Mouse (Mus musculus): ENCODE data around the gene Lrmda. TPM values are rescaled to one million over a fixed set of nuclear protein-coding genes. Genes with fewer than 3 reads are reported as not detected.

Gene Lrmda
- polyA plus RNA-seq, 1 experiment from 2014 or later: 0.66 TPM

DNA sequence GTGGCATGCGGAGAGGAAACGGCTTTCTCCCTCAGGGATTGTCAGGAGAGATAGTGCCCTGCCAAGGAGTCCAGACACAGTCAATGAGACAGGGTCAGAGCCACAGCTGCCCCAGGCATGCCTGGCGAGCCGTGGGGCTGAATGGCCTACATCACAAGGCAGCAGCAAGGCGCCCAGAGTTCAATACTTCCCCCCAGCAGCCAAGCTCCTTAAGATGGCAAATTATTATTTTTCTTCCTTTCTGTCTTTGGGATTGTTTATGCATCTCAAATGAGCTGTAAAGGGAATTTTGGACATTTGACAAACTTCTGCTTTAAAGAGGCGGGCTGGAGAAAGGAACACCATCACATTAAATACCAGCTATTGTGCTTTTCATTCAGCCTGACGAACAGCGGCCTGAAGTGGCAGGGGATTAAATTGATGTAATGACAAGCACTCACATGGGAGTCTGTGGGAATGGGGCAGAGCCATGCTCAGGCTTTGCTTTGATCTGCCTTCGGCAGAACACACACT, 338.5 kb downstream of the Lrmda start:
- no peak overlapping the region for H3K4me2 ChIP-seq (ENCODE audit: low read depth)
- WGBS: 21% methylated on average over 9 of the region's 9 CpGs
- H3K36me3 ChIP-seq (ENCODE audit: control insufficient read depth, insufficient read depth, low read length): no peaks in the 10 kb centered on the region
- no peaks in the 10 kb centered on the region for H3K27me3 ChIP-seq (ENCODE audit: control insufficient read depth, insufficient read depth, low read length)
- no peak overlapping the region for H3K4me3 ChIP-seq (ENCODE audit: low read depth, low read length)
- ATAC-seq (ENCODE audit: insufficient read depth, low FRiP score, low TSS enrichment) (no peak), DNase-seq (ENCODE audit: low spot score) (peak; percentile 48)
- H3K27ac ChIP-seq (ENCODE audit: low read depth, low read length): no peak overlapping the region
- peaks cover 9% of the 10 kb centered on the region for H3K4me1 ChIP-seq (ENCODE audit: control insufficient read depth, insufficient read depth, low read length)
- no peak overlapping the region for H3K9ac ChIP-seq (ENCODE audit: low read length)
- no peaks in the 10 kb centered on the region for H3K9me3 ChIP-seq (ENCODE audit: control insufficient read depth, low read length)

DNA sequence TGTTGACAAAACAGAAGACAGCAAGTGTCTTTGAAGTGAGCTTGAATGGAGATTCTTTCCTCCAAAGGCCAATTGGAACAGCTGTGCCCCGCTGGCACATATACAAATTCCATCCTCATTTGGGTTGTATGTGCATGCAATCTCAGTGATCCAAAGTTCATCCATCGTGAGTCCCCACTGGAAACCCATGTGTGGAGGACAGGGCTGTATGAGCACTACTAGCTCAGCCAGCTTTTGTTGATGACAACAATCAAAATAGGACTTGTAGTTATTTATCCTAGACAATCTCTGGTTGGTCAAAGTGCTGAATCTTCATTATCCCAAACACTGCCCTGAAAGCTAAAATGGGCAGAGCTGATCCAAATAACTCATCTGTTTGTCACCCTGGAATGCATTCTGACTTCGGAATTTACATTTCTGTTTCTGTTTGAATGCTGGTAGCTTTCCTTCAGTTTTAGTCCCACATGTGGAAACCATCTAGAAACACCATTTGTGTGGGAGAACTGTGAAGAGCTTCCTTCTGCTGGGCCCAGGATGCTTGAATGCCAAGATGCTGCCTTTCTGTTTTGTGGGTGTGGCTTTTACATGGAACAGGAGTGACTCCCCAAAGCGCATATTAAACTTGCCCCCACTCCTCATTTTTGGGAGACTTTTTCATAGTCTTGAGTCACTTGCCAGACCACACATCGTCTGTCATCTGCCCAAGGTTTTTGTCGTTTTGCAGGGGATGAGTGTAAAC, 344.7 kb downstream of the Lrmda start:
- H3K4me3 ChIP-seq (ENCODE audit: low read depth, low read length): no peak overlapping the region
- H3K36me3 ChIP-seq (ENCODE audit: control insufficient read depth, insufficient read depth, low read length): no peaks in the 10 kb centered on the region
- 75% methylated on average over 6 of the region's 6 CpGs for WGBS
- H3K27me3 ChIP-seq (ENCODE audit: control insufficient read depth, insufficient read depth, low read length): no peaks in the 10 kb centered on the region
- no peaks in the 10 kb centered on the region for H3K9me3 ChIP-seq (ENCODE audit: control insufficient read depth, low read length)
- DNase-seq (ENCODE audit: low spot score) (no peak), ATAC-seq (ENCODE audit: insufficient read depth, low FRiP score, low TSS enrichment) (no peak)
- H3K4me1 ChIP-seq (ENCODE audit: control insufficient read depth, insufficient read depth, low read length): no peaks in the 10 kb centered on the region
- H3K27ac ChIP-seq (ENCODE audit: low read depth, low read length): no peak overlapping the region
- H3K9ac ChIP-seq (ENCODE audit: low read length): no peak overlapping the region
- H3K4me2 ChIP-seq (ENCODE audit: low read depth): no peak overlapping the region

DNA sequence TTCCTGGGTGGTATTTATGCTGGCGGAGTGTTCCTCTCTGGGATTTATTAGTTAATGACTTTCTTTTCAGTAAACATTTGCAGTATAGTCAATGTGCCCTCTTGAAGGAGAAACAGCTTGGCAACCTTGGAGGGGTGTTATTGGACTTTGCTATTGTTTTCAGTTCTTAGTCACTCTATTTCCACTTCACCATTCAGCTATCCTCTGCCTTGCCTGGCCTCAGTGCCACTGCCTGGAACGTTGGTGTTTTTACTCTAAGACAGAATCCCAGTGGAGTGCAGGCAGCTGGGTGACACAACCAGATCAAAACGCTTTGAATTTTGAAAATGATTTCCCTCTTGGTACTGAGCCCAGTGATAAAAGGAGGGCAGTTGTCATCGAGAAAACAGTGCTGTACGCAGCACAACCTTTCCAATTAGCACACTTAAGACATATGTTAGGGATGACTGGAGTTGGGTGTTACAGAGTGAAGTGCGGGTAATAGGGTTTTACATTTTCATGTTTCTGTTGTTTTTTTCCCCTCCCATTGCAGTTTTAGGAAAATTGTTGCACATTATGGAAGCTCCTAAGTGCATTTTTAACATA, 345.4 kb downstream of the Lrmda start:
- Histone ChIP-seq H3K9me3 (ENCODE audit: control insufficient read depth, low read length) (no peaks in the 10 kb centered on the region), H3K27me3 (ENCODE audit: control insufficient read depth, insufficient read depth, low read length) (no peaks in the 10 kb centered on the region), H3K4me3 (ENCODE audit: low read depth, low read length) (no peak overlapping the region), H3K9ac (ENCODE audit: low read length) (no peak overlapping the region), H3K4me1 (ENCODE audit: control insufficient read depth, insufficient read depth, low read length) (no peaks in the 10 kb centered on the region), H3K36me3 (ENCODE audit: control insufficient read depth, insufficient read depth, low read length) (no peaks in the 10 kb centered on the region), H3K4me2 (ENCODE audit: low read depth) (no peak overlapping the region), H3K27ac (ENCODE audit: low read depth, low read length) (no peak overlapping the region)
- no peak for DNase-seq (ENCODE audit: low spot score)
- 74% methylated on average over 6 of the region's 6 CpGs for WGBS
- ATAC-seq (ENCODE audit: insufficient read depth, low FRiP score, low TSS enrichment): no peak

DNA sequence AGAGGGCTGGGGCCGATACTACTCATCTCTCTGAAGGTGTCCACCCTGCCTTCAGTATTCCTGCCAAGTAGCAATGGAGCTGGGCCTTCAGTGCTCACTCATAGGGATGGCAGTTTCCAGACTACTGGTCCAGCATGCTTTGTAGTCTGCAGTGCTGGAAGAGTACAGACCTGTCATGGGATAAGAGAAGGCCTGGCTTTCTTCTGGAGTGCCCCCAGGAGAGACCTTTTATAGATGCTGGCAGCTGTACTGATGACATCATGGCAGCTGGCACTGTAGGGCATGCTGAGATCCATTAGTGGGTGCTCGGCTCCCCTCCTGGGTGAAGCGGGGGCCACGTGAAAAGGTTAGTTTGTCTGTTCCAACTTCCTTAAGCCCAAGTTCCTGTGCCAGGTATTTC, 348.1 kb downstream of the Lrmda start:
- Histone ChIP-seq H3K27ac (ENCODE audit: low read depth, low read length) (no peak overlapping the region), H3K4me2 (ENCODE audit: low read depth) (no peak overlapping the region), H3K9me3 (ENCODE audit: control insufficient read depth, low read length) (no peaks in the 10 kb centered on the region), H3K36me3 (ENCODE audit: control insufficient read depth, insufficient read depth, low read length) (no peaks in the 10 kb centered on the region), H3K27me3 (ENCODE audit: control insufficient read depth, insufficient read depth, low read length) (no peaks in the 10 kb centered on the region), H3K4me3 (ENCODE audit: low read depth, low read length) (no peak overlapping the region), H3K4me1 (ENCODE audit: control insufficient read depth, insufficient read depth, low read length) (no peaks in the 10 kb centered on the region), H3K9ac (ENCODE audit: low read length) (no peak overlapping the region)
- WGBS: 82% methylated on average over 4 of the region's 4 CpGs
- no peak for ATAC-seq (ENCODE audit: insufficient read depth, low FRiP score, low TSS enrichment)
- DNase-seq (ENCODE audit: low spot score): no peak

DNA sequence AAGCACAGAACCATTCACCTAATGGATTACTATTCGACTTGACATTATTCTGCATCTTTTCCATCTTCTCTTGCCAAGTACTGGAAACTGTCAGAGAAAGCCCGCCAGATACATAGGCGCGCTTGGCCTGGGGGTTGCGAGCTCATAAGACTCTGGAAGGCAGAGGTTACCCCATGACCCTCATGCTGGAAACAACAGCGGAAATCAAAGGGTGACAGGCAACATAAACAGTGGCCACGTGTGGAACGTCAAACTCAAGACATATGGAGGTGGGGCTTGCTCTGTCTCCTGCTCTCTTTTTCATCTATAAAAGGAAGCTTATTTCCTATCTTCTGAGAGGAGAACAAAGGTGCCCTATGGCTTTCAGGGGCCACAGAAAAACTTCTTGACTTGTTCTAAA, 351.6 kb downstream of the Lrmda start:
- Histone ChIP-seq H3K9ac (ENCODE audit: low read length) (no peak overlapping the region), H3K4me3 (ENCODE audit: low read depth, low read length) (no peak overlapping the region), H3K27ac (ENCODE audit: low read depth, low read length) (no peak overlapping the region), H3K27me3 (ENCODE audit: control insufficient read depth, insufficient read depth, low read length) (no peaks in the 10 kb centered on the region), H3K4me1 (ENCODE audit: control insufficient read depth, insufficient read depth, low read length) (no peaks in the 10 kb centered on the region), H3K9me3 (ENCODE audit: control insufficient read depth, low read length) (no peaks in the 10 kb centered on the region), H3K4me2 (ENCODE audit: low read depth) (no peak overlapping the region), H3K36me3 (ENCODE audit: control insufficient read depth, insufficient read depth, low read length) (no peaks in the 10 kb centered on the region)
- WGBS: 60% methylated on average over 8 of the region's 8 CpGs
- ATAC-seq (ENCODE audit: insufficient read depth, low FRiP score, low TSS enrichment): no peak
- no peak for DNase-seq (ENCODE audit: low spot score)

DNA sequence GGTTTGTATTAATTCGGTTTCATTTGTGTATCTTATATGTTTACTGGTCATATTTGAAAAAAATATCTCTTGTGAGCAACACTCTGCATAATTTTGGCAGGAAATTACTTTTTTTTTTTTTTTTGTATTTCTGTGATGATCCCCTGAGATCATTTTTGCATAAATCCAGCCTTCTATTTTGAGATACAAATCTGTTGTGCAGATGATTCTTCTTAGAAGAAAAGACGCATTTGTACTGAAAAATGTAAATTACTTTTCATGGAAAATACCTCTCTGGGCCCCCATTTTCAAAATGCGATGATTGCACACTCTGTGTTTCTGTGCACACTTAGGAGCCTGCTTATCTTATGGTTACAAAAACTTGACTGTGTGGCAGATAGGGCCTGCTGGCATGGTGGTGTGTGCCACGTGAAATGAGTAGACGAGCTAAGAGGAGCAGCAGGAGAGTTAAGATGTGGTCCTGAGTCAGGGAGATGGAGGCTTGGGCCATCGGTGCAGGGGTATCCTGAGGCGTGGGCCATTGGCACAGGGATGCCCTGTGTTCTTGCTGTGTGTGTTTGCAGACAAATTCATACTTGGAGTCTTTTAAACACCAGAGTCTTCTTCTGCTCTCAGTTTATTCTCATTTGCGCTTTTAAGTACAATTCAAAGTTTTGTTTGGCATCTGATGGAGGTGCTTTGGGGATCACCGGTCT, 353.3 kb downstream of the Lrmda start:
- Histone ChIP-seq H3K27ac (ENCODE audit: low read depth, low read length) (no peak overlapping the region), H3K9me3 (ENCODE audit: control insufficient read depth, low read length) (no peaks in the 10 kb centered on the region), H3K9ac (ENCODE audit: low read length) (no peak overlapping the region), H3K27me3 (ENCODE audit: control insufficient read depth, insufficient read depth, low read length) (no peaks in the 10 kb centered on the region), H3K4me3 (ENCODE audit: low read depth, low read length) (no peak overlapping the region), H3K4me2 (ENCODE audit: low read depth) (no peak overlapping the region), H3K4me1 (ENCODE audit: control insufficient read depth, insufficient read depth, low read length) (no peaks in the 10 kb centered on the region), H3K36me3 (ENCODE audit: control insufficient read depth, insufficient read depth, low read length) (no peaks in the 10 kb centered on the region)
- WGBS: 92% methylated on average over 9 of the region's 9 CpGs
- ATAC-seq (ENCODE audit: insufficient read depth, low FRiP score, low TSS enrichment) (no peak), DNase-seq (ENCODE audit: low spot score) (no peak)

DNA sequence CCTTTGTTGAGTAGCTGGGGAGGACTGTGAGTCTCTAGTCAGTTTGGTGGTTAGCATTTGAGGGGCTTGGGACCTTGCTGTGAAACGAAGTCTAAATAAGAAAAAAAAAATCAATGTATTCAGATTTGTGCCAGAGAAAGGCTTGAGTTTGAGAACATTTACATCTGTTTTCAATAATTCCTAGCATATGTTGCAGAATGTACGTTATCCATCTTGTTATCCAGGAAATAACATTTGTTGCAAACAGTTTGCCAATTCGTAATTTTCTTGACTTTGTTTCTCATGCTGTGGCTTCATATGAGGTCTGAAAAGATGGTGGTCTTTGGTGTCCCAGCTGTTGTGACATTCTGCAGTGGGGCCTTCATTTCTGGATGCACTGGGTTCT, 353.8 kb downstream of the Lrmda start:
- no peaks in the 10 kb centered on the region for H3K9me3 ChIP-seq (ENCODE audit: control insufficient read depth, low read length)
- no peak for DNase-seq (ENCODE audit: low spot score)
- H3K4me2 ChIP-seq (ENCODE audit: low read depth): no peak overlapping the region
- no peaks in the 10 kb centered on the region for H3K4me1 ChIP-seq (ENCODE audit: control insufficient read depth, insufficient read depth, low read length)
- no peaks in the 10 kb centered on the region for H3K27me3 ChIP-seq (ENCODE audit: control insufficient read depth, insufficient read depth, low read length)
- no peak overlapping the region for H3K27ac ChIP-seq (ENCODE audit: low read depth, low read length)
- no peak for ATAC-seq (ENCODE audit: insufficient read depth, low FRiP score, low TSS enrichment)
- no peak overlapping the region for H3K4me3 ChIP-seq (ENCODE audit: low read depth, low read length)
- H3K36me3 ChIP-seq (ENCODE audit: control insufficient read depth, insufficient read depth, low read length): no peaks in the 10 kb centered on the region
- H3K9ac ChIP-seq (ENCODE audit: low read length): no peak overlapping the region
- 73% methylated on average over 3 of the region's 3 CpGs for WGBS

DNA sequence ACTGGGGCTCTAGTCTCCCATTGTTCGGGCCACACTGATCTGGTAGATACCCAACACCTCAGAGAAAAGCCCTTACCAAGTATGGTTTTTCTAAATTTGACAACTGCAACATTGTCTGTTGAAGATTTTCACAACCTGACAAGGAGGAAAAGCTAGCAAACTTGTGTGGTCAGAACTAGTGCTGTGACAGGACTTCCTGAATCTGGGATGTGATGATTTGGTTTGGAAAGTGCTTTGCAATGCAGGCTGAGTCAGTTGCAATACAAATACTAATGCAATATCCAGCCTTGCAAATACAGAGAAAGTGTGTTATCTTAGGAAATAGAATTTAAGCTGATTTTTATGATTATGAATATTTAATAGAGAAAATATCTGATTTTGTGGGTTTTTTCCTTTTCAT, 357.6 kb downstream of the Lrmda start:
- H3K9ac ChIP-seq (ENCODE audit: low read length): no peak overlapping the region
- no peaks in the 10 kb centered on the region for H3K36me3 ChIP-seq (ENCODE audit: control insufficient read depth, insufficient read depth, low read length)
- H3K4me1 ChIP-seq (ENCODE audit: control insufficient read depth, insufficient read depth, low read length): no peaks in the 10 kb centered on the region
- no peak overlapping the region for H3K4me2 ChIP-seq (ENCODE audit: low read depth)
- WGBS: 88% methylated on average over 1 of the region's 1 CpGs
- no peak overlapping the region for H3K27ac ChIP-seq (ENCODE audit: low read depth, low read length)
- no peak overlapping the region for H3K4me3 ChIP-seq (ENCODE audit: low read depth, low read length)
- ATAC-seq (ENCODE audit: insufficient read depth, low FRiP score, low TSS enrichment) (no peak), DNase-seq (ENCODE audit: low spot score) (no peak)
- no peaks in the 10 kb centered on the region for H3K9me3 ChIP-seq (ENCODE audit: control insufficient read depth, low read length)
- H3K27me3 ChIP-seq (ENCODE audit: control insufficient read depth, insufficient read depth, low read length): no peaks in the 10 kb centered on the region

DNA sequence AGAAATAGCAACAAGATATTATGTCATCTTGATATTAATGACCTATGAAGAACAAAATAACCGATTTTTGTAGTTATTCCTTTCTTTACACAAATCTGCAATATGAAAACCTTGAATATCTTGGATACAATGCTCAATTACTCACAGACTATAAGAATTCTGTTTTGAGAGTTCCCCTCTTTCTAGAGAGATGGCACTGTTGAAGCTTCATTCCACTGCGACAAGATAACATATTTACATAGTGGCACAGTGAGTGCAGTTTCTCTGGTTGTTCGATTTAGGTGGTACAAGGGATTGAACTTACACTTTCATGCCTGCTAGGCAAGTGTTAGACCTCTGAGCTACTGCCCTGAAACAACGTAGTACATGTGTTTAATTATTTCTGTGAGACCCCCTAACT, 362.6 kb downstream of the Lrmda start:
- H3K9me3 ChIP-seq (ENCODE audit: control insufficient read depth, low read length): no peaks in the 10 kb centered on the region
- no peak for ATAC-seq (ENCODE audit: insufficient read depth, low FRiP score, low TSS enrichment)
- WGBS: 85% methylated on average over 4 of the region's 4 CpGs

More for the DNA sequence above, 362.6 kb downstream of the Lrmda start:
- DNase-seq (ENCODE audit: low spot score): no peak
- H3K4me2 ChIP-seq (ENCODE audit: low read depth): no peak overlapping the region
- H3K27ac ChIP-seq (ENCODE audit: low read depth, low read length): no peak overlapping the region
- H3K9ac ChIP-seq (ENCODE audit: low read length): no peak overlapping the region
- no peak overlapping the region for H3K4me3 ChIP-seq (ENCODE audit: low read depth, low read length)
- no peaks in the 10 kb centered on the region for H3K27me3 ChIP-seq (ENCODE audit: control insufficient read depth, insufficient read depth, low read length)
- no peaks in the 10 kb centered on the region for H3K4me1 ChIP-seq (ENCODE audit: control insufficient read depth, insufficient read depth, low read length)
- no peaks in the 10 kb centered on the region for H3K36me3 ChIP-seq (ENCODE audit: control insufficient read depth, insufficient read depth, low read length)

All from neural tube, embryonic 11.5 days (tissue).